Mouse (Mus musculus): ENCODE results near the gene Tmem95.

DNA sequence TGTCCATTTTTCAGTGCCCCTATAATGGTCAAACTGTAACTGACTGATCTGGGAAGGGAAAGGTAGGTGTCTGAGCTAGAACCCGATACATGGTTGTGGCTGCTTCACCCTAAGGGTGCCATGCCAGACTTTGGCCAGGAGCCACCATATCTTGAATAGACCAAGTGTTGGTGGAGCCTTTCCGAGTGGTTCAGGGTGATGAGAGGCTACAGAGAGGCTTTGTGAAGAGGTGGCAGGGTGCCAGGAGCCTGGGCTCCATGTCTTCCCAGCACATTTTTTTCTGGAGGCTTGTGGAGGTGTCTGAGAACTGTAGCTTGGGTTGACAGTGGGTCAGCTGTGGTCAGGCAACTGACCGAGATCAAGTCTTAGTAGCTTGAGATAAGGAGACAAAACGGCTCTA, 13.7 kb upstream of the Tmem95 start:
- TF ChIP-seq MYOG (IDR thresholded peaks at IDR 0.05; ENCODE audit: control insufficient read depth, extremely low read depth, insufficient read length) (no peak), USF1 (IDR thresholded peaks at IDR 0.05; ENCODE audit: low read depth) (no peak), CTCF (IDR thresholded peaks at IDR 0.05; ENCODE audit: control insufficient read depth, insufficient read depth, insufficient read length) (no peak)
